Mouse (Mus musculus) liver (tissue): Measurements from ENCODE around the gene Dcun1d3.

Experiments
- DNase-seq: peaks from one replicate; pipeline ENCODE4 v3.0.0-alpha.2; 2020; ENCODE audit warnings: mixed read lengths

Dcun1d3 gene

GRCm38 (mm10) chr7:119895639-119896512 lies at the start of gene Dcun1d3, which contains the start of gene Lyrm1:
TSS of gene Dcun1d3 (minus strand) at chr7:119896298.
TSS of gene Lyrm1 (plus strand) at chr7:119895861.
- peak; percentile 98 for DNase-seq

- no peak for DNase-seq
These were observed 45.5 kb upstream of the Dcun1d3 start for GRCm38 (mm10) chr7:119941569-119941968.

- no peak for DNase-seq
These were observed 40.9 kb upstream of the Dcun1d3 start for GRCm38 (mm10) chr7:119937036-119937435.

GRCm38 (mm10) chr7:119936321-119936720 lies 40.2 kb upstream of the Dcun1d3 start:
- DNase-seq = no peak

- DNase-seq = no peak
These were observed 32.8 kb upstream of the Dcun1d3 start for GRCm38 (mm10) chr7:119928783-119929440.

GRCm38 (mm10) chr7:119921054-119921453 lies 25.0 kb upstream of the Dcun1d3 start:
- DNase-seq = no peak

GRCm38 (mm10) chr7:119920457-119920856 lies 24.4 kb upstream of the Dcun1d3 start:
- DNase-seq = no peak

GRCm38 (mm10) chr7:119911727-119912126 lies 15.6 kb upstream of the Dcun1d3 start:
- DNase-seq = no peak

GRCm38 (mm10) chr7:119906523-119907215 lies 10.6 kb upstream of the Dcun1d3 start:
- DNase-seq = no peak

- DNase-seq = no peak
These were observed 3.4 kb upstream of the Dcun1d3 start for GRCm38 (mm10) chr7:119899386-119900057.

- DNase-seq = no peak
These were observed 2.3 kb upstream of the Dcun1d3 start for GRCm38 (mm10) chr7:119898247-119898856.

GRCm38 (mm10) chr7:119897521-119898109 lies 1.5 kb upstream of the Dcun1d3 start:
- no peak for DNase-seq

- DNase-seq = no peak
These were observed 1.1 kb downstream of the Dcun1d3 start for GRCm38 (mm10) chr7:119894818-119895544.

- DNase-seq = no peak
These were observed 3.4 kb downstream of the Dcun1d3 start for GRCm38 (mm10) chr7:119892742-119893141.

- DNase-seq = no peak
These were observed 3.9 kb downstream of the Dcun1d3 start for GRCm38 (mm10) chr7:119892198-119892597.

- no peak for DNase-seq
These were observed 8.2 kb downstream of the Dcun1d3 start for GRCm38 (mm10) chr7:119887887-119888286.

GRCm38 (mm10) chr7:119881229-119881628 lies 14.9 kb downstream of the Dcun1d3 start:
- no peak for DNase-seq

- no peak for DNase-seq
These were observed 15.8 kb downstream of the Dcun1d3 start for GRCm38 (mm10) chr7:119880345-119880744.

- DNase-seq = no peak
These were observed 16.9 kb downstream of the Dcun1d3 start for GRCm38 (mm10) chr7:119879171-119879570.

- no peak for DNase-seq
These were observed 20.2 kb downstream of the Dcun1d3 start for GRCm38 (mm10) chr7:119875776-119876440.

GRCm38 (mm10) chr7:119873050-119873449 lies 23.0 kb downstream of the Dcun1d3 start:
- no peak for DNase-seq
